Mouse (Mus musculus): ENCODE data around the gene Arhgap11a.

GRCm38 (mm10) chr2:113820117-113820516 is 28.3 kb downstream of the Arhgap11a start:
- TF ChIP-seq GATA1 (IDR thresholded peaks at IDR 0.05; ENCODE audit: borderline replicate concordance, low read length) (no peak), FLI1 (IDR thresholded peaks at IDR 0.05; ENCODE audit: low read length) (no peak)

Measured in megakaryocyte, embryonic 14.5 days (primary cell).